Mouse (Mus musculus) T-helper 17 cell (primary cell): ENCODE measurements around the gene Rbm34.
"Not testable (repeated sequence)": the region's sequence is repeated elsewhere in the genome, so short reads cannot be mapped to it uniquely, and the experiment has no call there.

ENCODE experiments used
- in situ Hi-C, 2 experiments: fragments of 300-600 bp; cut with MboI, MseI; formaldehyde crosslinking; loops; 1 replicate in 1 of 2; 2 replicates in 1 of 2; pipeline ENCODE4 v1.15.1; 2025; ENCODE audit warnings: high pct_unique_total_duplicates in 2 of 2

Gene Rbm34

GRCm38 (mm10) chr8:126921432-126921831, 49.4 kb downstream of the Rbm34 start:
- in situ Hi-C loops = loop anchor here (5.0 kb wide), 1 partner anchor 424 kb away; no protein-coding TSS in a partner anchor

- in situ Hi-C loops = loop anchor here (5.0 kb wide), 1 partner anchor 424 kb away; no protein-coding TSS in a partner anchor
Measured at GRCm38 (mm10) chr8:126920845-126921244, 50.0 kb downstream of the Rbm34 start.

- in situ Hi-C loops = loop anchor here (5.0 kb wide), 1 partner anchor 423 kb away; no protein-coding TSS in a partner anchor
Measured at GRCm38 (mm10) chr8:126920386-126920785, 50.5 kb downstream of the Rbm34 start.

GRCm38 (mm10) chr8:126919703-126920102, 51.2 kb downstream of the Rbm34 start:
- in situ Hi-C loops = loop anchor here (5.0 kb wide), 1 partner anchor 422 kb away; no protein-coding TSS in a partner anchor

GRCm38 (mm10) chr8:126919255-126919654, 51.6 kb downstream of the Rbm34 start:
- in situ Hi-C loops = no loop called here

GRCm38 (mm10) chr8:126918356-126918755, 52.5 kb downstream of the Rbm34 start:
- in situ Hi-C loops = no loop called here

- in situ Hi-C loops = no loop called here
Measured at GRCm38 (mm10) chr8:126917179-126917905, 53.5 kb downstream of the Rbm34 start.

- in situ Hi-C loops = no loop called here
Measured at GRCm38 (mm10) chr8:126916611-126917010, 54.3 kb downstream of the Rbm34 start.

GRCm38 (mm10) chr8:126914609-126915375, 56.1 kb downstream of the Rbm34 start:
- in situ Hi-C loops = no loop called here

- in situ Hi-C loops = not testable (repeated sequence)
Measured at GRCm38 (mm10) chr8:126914107-126914490, 56.8 kb downstream of the Rbm34 start.

- in situ Hi-C loops = no loop called here
Measured at GRCm38 (mm10) chr8:126913241-126914106, 57.4 kb downstream of the Rbm34 start.

- in situ Hi-C loops = loop anchor here in 1 of 2 experiments (10.0 kb wide), 1 partner anchor 215 kb away; no protein-coding TSS in a partner anchor
Measured at GRCm38 (mm10) chr8:126909371-126909802, 61.5 kb downstream of the Rbm34 start.

GRCm38 (mm10) chr8:126908805-126909204, 62.1 kb downstream of the Rbm34 start:
- in situ Hi-C loops = loop anchor here in 1 of 2 experiments (10.0 kb wide), 1 partner anchor 214 kb away; no protein-coding TSS in a partner anchor

- in situ Hi-C loops = loop anchor here in 1 of 2 experiments (10.0 kb wide), 1 partner anchor 213 kb away; no protein-coding TSS in a partner anchor
Measured at GRCm38 (mm10) chr8:126907968-126908367, 62.9 kb downstream of the Rbm34 start.

GRCm38 (mm10) chr8:126907374-126907773, 63.5 kb downstream of the Rbm34 start:
- in situ Hi-C loops = loop anchor here in 1 of 2 experiments (10.0 kb wide), 1 partner anchor 213 kb away; no protein-coding TSS in a partner anchor

- in situ Hi-C loops = loop anchor here in 1 of 2 experiments (10.0 kb wide), 1 partner anchor 211 kb away; no protein-coding TSS in a partner anchor
Measured at GRCm38 (mm10) chr8:126905387-126905786, 65.5 kb downstream of the Rbm34 start.

GRCm38 (mm10) chr8:126903927-126904326, 66.9 kb downstream of the Rbm34 start:
- in situ Hi-C loops = loop anchor here in 1 of 2 experiments (10.0 kb wide), 1 partner anchor 209 kb away; no protein-coding TSS in a partner anchor

- in situ Hi-C loops = loop anchor here in 1 of 2 experiments (10.0 kb wide), 1 partner anchor 209 kb away; no protein-coding TSS in a partner anchor
Measured at GRCm38 (mm10) chr8:126903224-126903895, 67.5 kb downstream of the Rbm34 start.

- in situ Hi-C loops = loop anchor here in 1 of 2 experiments (10.0 kb wide), 1 partner anchor 207 kb away; no protein-coding TSS in a partner anchor
Measured at GRCm38 (mm10) chr8:126901612-126902011, 69.3 kb downstream of the Rbm34 start.

GRCm38 (mm10) chr8:126901049-126901448, 69.8 kb downstream of the Rbm34 start:
- in situ Hi-C loops = loop anchor here in 1 of 2 experiments (10.0 kb wide), 1 partner anchor 206 kb away; no protein-coding TSS in a partner anchor
